Comparison of ENCODE assay signal across 8 mouse cellular contexts in genomic region chr5:52113851-52114731, GRCm38 (mm10).
DNase-seq lines count a peak whose midpoint lies in the region; ATAC-seq and TF ChIP-seq lines count a peak whose summit lies in the region.

No protein-coding gene starts in this region.

- H3K36me3 ChIP-seq in embryonic facial prominence, embryonic 11.5 days (replicated peaks; ENCODE audit: control insufficient read depth, insufficient read depth, low read depth, low read length), result no peaks in the 10 kb centered on the region
- no peaks in the 10 kb centered on the region for H3K36me3 ChIP-seq in midbrain, embryonic 10.5 days
- no peaks in the 10 kb centered on the region for H3K36me3 ChIP-seq in stomach, postnatal 0 days (ENCODE audit: control insufficient read depth, insufficient read depth, low read length)

- peak; percentile 20 for DNase-seq in CD4-positive helper T cell, adult 2 months (ENCODE audit: low read depth, low spot score)
- no peak for DNase-seq in Patski (ENCODE audit: low read depth, low spot score)
- peak; percentile 42 for DNase-seq in embryonic facial prominence, embryonic 11.5 days (ENCODE audit: low spot score)
- DNase-seq in heart, postnatal 14 days, result peak; percentile 29 to 32
- DNase-seq in layer of hippocampus, adult 9-11 months, result peak; percentile 31
- peak; percentile 53 for DNase-seq in midbrain, embryonic 10.5 days (ENCODE audit: low spot score)
- DNase-seq in stomach, postnatal 0 days (ENCODE audit: low spot score), result peak; percentile 35

- WGBS in embryonic facial prominence, embryonic 11.5 days, result under 1% methylated on average over 50 of the region's 54 CpGs
- WGBS in midbrain, embryonic 10.5 days, result under 1% methylated on average over 54 of the region's 54 CpGs
- WGBS in stomach, postnatal 0 days, result 1% methylated on average over 53 of the region's 54 CpGs

- in situ Hi-C loops in Patski (cut with MboI; ENCODE audit: low pct_unique_long_range_greater_than_20kb), result no loop called here

- CTCF ChIA-PET in Patski (lab: Charles Lee), result no interaction called here

- POLR2A ChIA-PET in Patski (lab: Charles Lee), result interaction anchor here (0.6 to 0.7 kb wide), 2 partner anchors 11 to 949 kb away, joined by 3 to 6 read pairs; no protein-coding TSS in a partner anchor

- intact Hi-C loops in heart, postnatal 14 days (cut with DNase I), result loop anchor here (10.0 kb wide), 3 partner anchors 411 to 711 kb away; no protein-coding TSS in a partner anchor

- H3K4me2 ChIP-seq in embryonic facial prominence, embryonic 11.5 days (ENCODE audit: low read depth, low read length), result peak overlapping the region; percentile 99
- H3K4me2 ChIP-seq in stomach, postnatal 0 days (replicated peaks; ENCODE audit: low read depth), result peak overlapping the region; percentile 100

- ATAC-seq in Patski, result peak; percentile 2
- ATAC-seq in embryonic facial prominence, embryonic 11.5 days (replicated peaks; ENCODE audit: insufficient number of reproducible peaks, low FRiP score, low TSS enrichment, low read depth), result 0 out of 2 replicates have a peak, but pooled peaks have one; percentile 12
- peak; percentile 25; the same call in 1 of the 2 replicates for ATAC-seq in stomach, postnatal 0 days (ENCODE audit: low FRiP score, low TSS enrichment)
- no peak for ATAC-seq in erythroblast, adult 5-6 weeks (replicated peaks; ENCODE audit: low FRiP score, poor library complexity, severe bottlenecking)

- H3K4me1 ChIP-seq in embryonic facial prominence, embryonic 11.5 days (ENCODE audit: control insufficient read depth, insufficient read depth, low read length), result peaks cover 7% of the 10 kb centered on the region
- H3K4me1 ChIP-seq in midbrain, embryonic 10.5 days, result peaks cover 44% of the 10 kb centered on the region
- no peaks in the 10 kb centered on the region for H3K4me1 ChIP-seq in stomach, postnatal 0 days (replicated peaks; ENCODE audit: control insufficient read depth, insufficient read depth)

- TF ChIP-seq EP300 in stomach, postnatal 0 days (optimal IDR thresholded peaks at IDR 0.05), result no peak

- H3K9ac ChIP-seq in embryonic facial prominence, embryonic 11.5 days (replicated peaks; ENCODE audit: low read length), result peak overlapping the region; percentile 22; the same call in 1 of the 2 replicates
- peak overlapping the region; percentile 55 for H3K9ac ChIP-seq in stomach, postnatal 0 days (ENCODE audit: low read length)

- H3K4me3 ChIP-seq in embryonic facial prominence, embryonic 11.5 days (ENCODE audit: low read depth, low read length), result peak overlapping the region; percentile 61
- H3K4me3 ChIP-seq in midbrain, embryonic 10.5 days, result peak overlapping the region; percentile 61
- H3K4me3 ChIP-seq in stomach, postnatal 0 days (ENCODE audit: low read depth, low read length), result peak overlapping the region; percentile 66

- no peak overlapping the region for H3K27ac ChIP-seq in embryonic facial prominence, embryonic 11.5 days (replicated peaks; ENCODE audit: low read depth, low read length)
- H3K27ac ChIP-seq in midbrain, embryonic 10.5 days (replicated peaks), result no peak overlapping the region
- no peak overlapping the region for H3K27ac ChIP-seq in stomach, postnatal 0 days (replicated peaks)

- H3K9me3 ChIP-seq in embryonic facial prominence, embryonic 11.5 days (replicated peaks; ENCODE audit: control insufficient read depth, low read length), result no peaks in the 10 kb centered on the region
- no peaks in the 10 kb centered on the region for H3K9me3 ChIP-seq in midbrain, embryonic 10.5 days (replicated peaks)
- no peaks in the 10 kb centered on the region for H3K9me3 ChIP-seq in stomach, postnatal 0 days (ENCODE audit: control insufficient read depth, low read length)

- TF ChIP-seq CTCF in Patski (IDR thresholded peaks at IDR 0.05), result no peak
- TF ChIP-seq CTCF in stomach, postnatal 0 days (IDR thresholded peaks at IDR 0.05; ENCODE audit: low read depth), result peak; percentile 28

- peaks cover 8% of the 10 kb centered on the region for H3K27me3 ChIP-seq in Patski
- H3K27me3 ChIP-seq in embryonic facial prominence, embryonic 11.5 days (ENCODE audit: control insufficient read depth, insufficient read depth, low read length), result peaks cover 26% of the 10 kb centered on the region
- H3K27me3 ChIP-seq in midbrain, embryonic 10.5 days (ENCODE audit: low read depth, poor library complexity, severe bottlenecking), result peaks cover 87% of the 10 kb centered on the region
- H3K27me3 ChIP-seq in stomach, postnatal 0 days (ENCODE audit: control insufficient read depth, insufficient read depth, low read length), result no peaks in the 10 kb centered on the region
